Mouse (Mus musculus) spleen, adult 2 months (tissue): ENCODE measurements around the gene Brd3.

Experiments used
- CTCF ChIP-seq: fragments of 200-500 bp; IDR thresholded peaks from 2 replicates; pipeline ENCODE4 v1.5.1; 2011; ENCODE audit warnings: mild to moderate bottlenecking, inconsistent platforms; ENCODE audit not compliant: insufficient read depth, insufficient read length, insufficient replicate concordance; ENCODE audit errors: extremely low read depth
- POLR2A ChIP-seq: fragments of 200-500 bp; IDR thresholded peaks from 2 replicates; pipeline ENCODE4 v1.6.1; 2011; ENCODE audit warnings: low read depth, low read length, inconsistent platforms

DNA sequence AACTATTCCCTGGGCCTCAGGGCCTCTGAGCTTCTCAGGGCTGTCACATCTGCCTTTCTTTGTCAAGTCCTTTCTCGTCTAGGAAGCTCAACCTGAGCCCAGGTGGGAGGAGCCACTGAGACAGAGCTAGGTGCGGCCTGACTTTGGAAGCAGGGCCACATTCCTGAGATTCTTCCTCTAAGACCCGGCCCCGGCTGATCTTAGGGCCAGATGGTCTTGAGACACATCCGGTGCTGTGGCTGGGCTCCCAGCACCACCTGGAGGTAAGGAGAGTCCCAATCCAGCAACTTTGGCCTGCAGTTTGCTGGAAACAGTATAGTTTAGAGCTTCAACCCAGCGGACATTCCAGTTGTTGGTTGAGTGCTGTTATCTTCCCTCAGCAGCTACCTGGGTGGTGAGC, 1.9 kb downstream of the Brd3 start:
- TF ChIP-seq CTCF (no peak), POLR2A (no peak)
